Mouse (Mus musculus) activated CD4-positive, CD25-positive, alpha-beta regulatory T cell (primary cell): ENCODE measurements around the gene Dpy19l3. TPM values are rescaled to one million over a fixed set of nuclear protein-coding genes. Genes with fewer than 3 reads are reported as not detected.

Source experiments
- polyA plus RNA-seq, 2 experiments: library from polyadenylated mRNA; unstranded; fragments of 100-300 nt; shearing (Covaris generic); gene quantifications; one replicate each; pipeline ENCODE4 v1.2.1; 2017

Dpy19l3 gene
- polyA plus RNA-seq = 10 to 100 TPM; 29.4 to 49.4 TPM

DNA sequence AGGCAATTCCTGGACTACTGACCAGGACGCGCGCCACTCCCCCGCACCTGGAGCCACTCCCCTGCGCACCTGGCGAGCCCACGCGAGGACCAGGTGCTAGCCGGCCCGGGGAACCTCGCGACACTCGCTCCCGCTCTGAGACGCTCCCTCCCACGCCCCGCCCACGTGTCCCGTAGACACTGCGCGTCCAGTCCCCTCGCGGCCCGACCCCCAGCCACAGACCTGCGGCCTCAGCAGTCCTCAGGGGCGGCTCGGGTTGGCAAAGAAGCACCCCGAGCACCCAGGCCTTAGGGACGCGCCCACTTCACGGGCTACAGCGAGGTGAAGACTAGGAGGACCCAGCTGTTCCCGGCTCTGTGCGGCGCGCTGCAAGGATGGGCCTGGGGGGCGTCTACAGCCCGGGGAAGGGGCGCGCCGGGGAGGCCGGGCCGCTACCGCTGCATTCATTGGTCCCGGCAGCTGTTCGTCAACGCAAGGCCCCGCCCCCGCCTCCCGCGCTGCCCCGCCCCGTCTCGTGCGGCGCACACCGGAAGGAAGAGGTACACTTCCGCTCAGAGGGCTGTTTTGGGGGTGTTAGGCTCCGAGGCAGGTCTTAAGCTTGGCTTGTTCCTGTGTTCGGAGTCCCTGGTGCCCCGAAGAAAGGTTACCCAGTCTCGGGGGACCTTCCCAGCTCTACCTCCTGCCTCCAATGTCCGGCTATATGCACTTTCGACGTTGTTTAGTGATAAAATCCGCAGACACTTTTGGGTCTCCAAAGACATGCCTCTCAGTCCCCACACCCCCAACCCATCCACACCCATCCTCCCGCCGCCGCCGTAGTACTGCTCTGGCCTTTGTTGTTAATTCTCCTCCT lies at the start of gene Dpy19l3:
Gene Dpy19l3, minus strand, starts transcription at position 422 of the 853 bp plus-strand sequence.

DNA sequence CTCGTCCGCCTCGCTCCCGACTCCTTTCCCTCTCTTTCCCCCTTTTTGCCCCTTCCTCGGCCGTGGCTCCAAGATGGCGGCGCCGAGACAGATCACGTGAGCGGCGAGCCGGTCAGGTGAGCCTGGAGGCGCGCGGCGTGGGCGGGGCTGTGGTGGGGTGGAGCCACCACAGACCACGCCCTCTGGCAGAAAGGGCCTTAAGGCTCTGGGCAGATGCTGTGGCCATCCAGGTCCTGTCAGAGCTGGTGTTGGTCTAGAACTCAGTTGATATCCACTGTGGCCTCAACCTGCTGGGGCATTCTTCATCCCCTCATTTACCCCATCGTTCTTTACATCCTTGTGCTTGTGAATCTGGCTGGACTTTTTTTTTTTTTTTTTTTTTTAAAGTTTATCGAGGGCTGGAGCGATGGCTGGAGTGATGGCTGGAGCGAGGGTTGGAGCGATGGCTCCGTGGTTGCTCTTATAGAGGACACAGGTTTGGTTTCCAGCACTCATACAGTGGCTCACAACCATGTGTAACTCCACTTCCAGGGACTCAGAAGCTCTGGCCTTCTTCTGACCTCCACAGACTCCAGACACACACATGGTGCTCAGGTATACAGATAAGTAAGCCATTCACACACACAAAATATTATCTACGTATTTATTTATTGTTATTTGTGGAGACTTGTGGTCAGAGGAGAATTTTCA lies 48.8 kb upstream of the Dpy19l3 start, which contains the start of gene Zfp507:
Gene Zfp507, minus strand, starts transcription at position 98 of the 690 bp plus-strand sequence.

GRCm38 (mm10) chr7:35647101-35647698 lies 107.1 kb downstream of the Dpy19l3 start, which contains the start of gene Pdcd5:
Pdcd5 (minus strand) TSS chr7:35647521.

Other genes with a start within 250 kb of the Dpy19l3 start
- under 1 TPM in 1 of 2 experiments, not detected in 1; 0.12 TPM for gene Tdrd12, start 216.7 kb downstream of the Dpy19l3 start, polyA plus RNA-seq
- gene Nudt19, start 198.2 kb downstream of the Dpy19l3 start, polyA plus RNA-seq = 10 to 100 TPM; 54.5 to 73.9 TPM
- under 1 TPM in 1 of 2 experiments, not detected in 1; 0.17 TPM for gene Rgs9bp, start 168.9 kb downstream of the Dpy19l3 start, polyA plus RNA-seq
- gene Ankrd27, start 168.2 kb downstream of the Dpy19l3 start, polyA plus RNA-seq = 10 to 100 TPM; 44.4 to 51.1 TPM
- gene Pdcd5, start 106.9 kb downstream of the Dpy19l3 start, polyA plus RNA-seq = 100 to 1,000 TPM in 1 of 2 experiments, 10 to 100 TPM in 1; 80.9 to 120 TPM
- 10 to 100 TPM; 13.2 to 20.5 TPM for gene Zfp507, start 48.5 kb upstream of the Dpy19l3 start, polyA plus RNA-seq